Mouse (Mus musculus): ENCODE measurements around the gene Ppp1r21. TPM values are rescaled to one million over a fixed set of nuclear protein-coding genes. Genes with fewer than 3 reads are reported as not detected.

The Ppp1r21 gene
- total and polyA plus RNA-seq, 3 experiments, result 21.5 to 30.4 (median 27.7) TPM

- no peak; the same call in 1 of the 2 replicates for TF ChIP-seq HCFC1 (IDR thresholded peaks at IDR 0.05; ENCODE audit: low read depth, low read length)
Observed at GRCm38 (mm10) chr17:88550981-88551940, 21.3 kb downstream of the Ppp1r21 start (continued).

GRCm38 (mm10) chr17:88552556-88552955 is 22.6 kb downstream of the Ppp1r21 start:
- no peaks in the 10 kb centered on the region for H3K9me3 ChIP-seq (replicated peaks; ENCODE audit: low read length)
- H3K79me2 ChIP-seq (replicated peaks; ENCODE audit: control insufficient read depth, extremely low read depth, insufficient read depth, poor library complexity, severe bottlenecking), result no peaks in the 10 kb centered on the region
- 0 out of 2 replicates have a peak overlapping the region, but pooled peaks have one; percentile 8 for H3K9ac ChIP-seq (ENCODE audit: insufficient read depth, low read depth)
- no peak overlapping the region; the same call in 1 of the 2 replicates for H3K4me2 ChIP-seq (ENCODE audit: insufficient read depth, low read depth, poor library complexity, severe bottlenecking)
- in situ Hi-C loops (cut with MboI; ENCODE audit: low pct_ligation_motif_present, low pct_unique_long_range_greater_than_20kb, low sequenced_read_pairs) (no loop called here), dilution Hi-C loops (cut with MboI; ENCODE audit: extremely low pct_ligation_motif_present, extremely low pct_unique_long_range_greater_than_20kb, low sequenced_read_pairs) (no loop called here)
- TF ChIP-seq HCFC1 (IDR thresholded peaks at IDR 0.05; ENCODE audit: low read depth, low read length) (no peak), MEF2A (IDR thresholded peaks at IDR 0.05; ENCODE audit: borderline replicate concordance, low read depth, low read length) (no peak), RAD21 (IDR thresholded peaks at IDR 0.05; ENCODE audit: low read depth, low read length) (no peak), MAX (IDR thresholded peaks at IDR 0.05; ENCODE audit: low read length) (no peak), NELFE (IDR thresholded peaks at IDR 0.05; ENCODE audit: low read depth, low read length) (no peak), JUN (IDR thresholded peaks at IDR 0.05; ENCODE audit: insufficient read depth, low read depth, low read length) (no peak), POLR2AphosphoS2 (IDR thresholded peaks at IDR 0.05; ENCODE audit: low read depth, low read length) (no peak), BHLHE40 (IDR thresholded peaks at IDR 0.05; ENCODE audit: low read depth, low read length) (no peak; the same call in 1 of the 2 replicates), CHD2 (IDR thresholded peaks at IDR 0.05; ENCODE audit: low read length) (no peak; the same call in 1 of the 2 replicates), IRF4 (IDR thresholded peaks at IDR 0.05; ENCODE audit: low read depth, low read length) (no peak), ZKSCAN1 (IDR thresholded peaks at IDR 0.05; ENCODE audit: borderline replicate concordance, low read depth, low read length) (no peak)
- H3K27ac ChIP-seq (ENCODE audit: insufficient read depth, low read depth), result peak overlapping the region; percentile 87
- H3K4me1 ChIP-seq (ENCODE audit: control insufficient read depth in 1 of 2, insufficient read depth in 2 of 2), result peaks cover 33 to 71% of the 10 kb centered on the region in 2 experiments
- H3K4me3 ChIP-seq (replicated peaks in 1 of 3; ENCODE audit: low read depth in 2 of 3, low read length in 2 of 3, poor library complexity in 1 of 3), result no peak overlapping the region
- H3K36me3 ChIP-seq (replicated peaks in 1 of 2; ENCODE audit: control insufficient read depth in 1 of 2, insufficient read depth in 1 of 2, low read length in 1 of 2), result peaks cover 30 to 54% of the 10 kb centered on the region in 2 experiments
- DNase-seq (ENCODE audit: extremely low read depth), result no peak
- no peaks in the 10 kb centered on the region for H3K27me3 ChIP-seq (replicated peaks)

- Histone ChIP-seq H3K27ac (ENCODE audit: insufficient read depth, low read depth) (0 out of 2 replicates have a peak overlapping the region, but pooled peaks have one; percentile 87), H3K27me3 (replicated peaks) (no peaks in the 10 kb centered on the region), H3K4me3 (replicated peaks in 1 of 3; ENCODE audit: low read depth in 2 of 3, low read length in 2 of 3, poor library complexity in 1 of 3) (no peak overlapping the region), H3K36me3 (replicated peaks in 1 of 2; ENCODE audit: control insufficient read depth in 1 of 2, insufficient read depth in 1 of 2, low read length in 1 of 2) (peaks cover 29 to 54% of the 10 kb centered on the region in 2 experiments), H3K4me1 (ENCODE audit: control insufficient read depth in 1 of 2, insufficient read depth in 2 of 2) (peaks cover 33 to 76% of the 10 kb centered on the region in 2 experiments), H3K4me2 (ENCODE audit: insufficient read depth, low read depth, poor library complexity, severe bottlenecking) (no peak overlapping the region), H3K79me2 (replicated peaks; ENCODE audit: control insufficient read depth, extremely low read depth, insufficient read depth, poor library complexity, severe bottlenecking) (no peaks in the 10 kb centered on the region), H3K9me3 (replicated peaks; ENCODE audit: low read length) (no peaks in the 10 kb centered on the region), H3K9ac (ENCODE audit: insufficient read depth, low read depth) (no peak overlapping the region)
- DNase-seq (ENCODE audit: extremely low read depth), result no peak
- in situ Hi-C loops (cut with MboI; ENCODE audit: low pct_ligation_motif_present, low pct_unique_long_range_greater_than_20kb, low sequenced_read_pairs), result no loop called here
- TF ChIP-seq CHD1 (IDR thresholded peaks at IDR 0.05; ENCODE audit: low read depth, low read length) (no peak), EP300 (IDR thresholded peaks at IDR 0.05; ENCODE audit: low read length) (no peak), IRF4 (IDR thresholded peaks at IDR 0.05; ENCODE audit: low read depth, low read length) (no peak), MAZ (IDR thresholded peaks at IDR 0.05; ENCODE audit: low read depth, low read length) (no peak), POLR2A (IDR thresholded peaks at IDR 0.05; ENCODE audit: low read depth, low read length) (no peak), CHD2 (IDR thresholded peaks at IDR 0.05; ENCODE audit: low read length) (no peak), RAD21 (IDR thresholded peaks at IDR 0.05; ENCODE audit: low read depth, low read length) (no peak), SMC3 (IDR thresholded peaks at IDR 0.05; ENCODE audit: low read depth, low read length) (no peak), PAX5 (IDR thresholded peaks at IDR 0.05; ENCODE audit: low read length) (no peak), ZMIZ1 (IDR thresholded peaks at IDR 0.05; ENCODE audit: low read depth, low read length) (no peak), MYC (IDR thresholded peaks at IDR 0.05; ENCODE audit: low read depth, low read length) (no peak)
- dilution Hi-C loops (cut with MboI; ENCODE audit: extremely low pct_ligation_motif_present, extremely low pct_unique_long_range_greater_than_20kb, low sequenced_read_pairs), result no loop called here
Observed at GRCm38 (mm10) chr17:88553001-88553449, 23.1 kb downstream of the Ppp1r21 start.

Data from CH12.LX (cell line).